Mouse (Mus musculus): ENCODE data around the gene Prkx. TPM values are rescaled to one million over a fixed set of nuclear protein-coding genes. Genes with fewer than 3 reads are reported as not detected.

Prkx gene
- 10 to 100 TPM; 11.6 to 12.1 TPM for total RNA-seq (2021)

DNA sequence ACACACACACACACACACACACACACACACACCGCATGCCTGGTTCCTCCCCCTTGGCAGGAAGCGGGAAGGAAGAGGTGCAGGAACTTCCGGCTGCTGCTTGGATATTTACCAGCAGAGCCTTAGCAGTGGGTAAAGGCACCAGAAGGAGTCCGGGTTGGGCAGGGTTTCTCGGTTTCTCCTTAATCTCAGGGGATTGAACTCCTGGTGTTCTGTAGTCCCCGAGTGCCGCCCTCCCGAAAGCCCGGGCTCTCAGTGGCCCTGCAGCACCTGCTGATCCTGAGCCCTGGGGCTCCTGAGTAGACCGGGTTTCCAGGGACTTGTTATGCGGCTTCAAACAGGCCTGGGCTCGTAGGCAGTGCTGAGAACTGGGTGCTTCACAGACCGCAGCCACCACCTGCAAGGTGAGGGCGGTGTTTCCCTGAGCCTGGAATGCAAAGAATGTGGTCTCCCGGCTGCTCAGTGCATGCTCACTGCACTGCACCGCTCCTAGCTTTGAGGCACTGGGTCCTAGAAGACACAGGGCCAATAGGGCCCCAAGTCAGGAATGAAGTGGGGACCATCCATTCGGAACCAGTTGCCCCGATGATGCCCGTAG lies at the start of gene Prkx:
Gene Prkx (minus strand): TSS at position 41 of the 598 bp plus-strand sequence.
- DNase-seq (ENCODE audit: extremely low spot score in 1 of 2, low spot score in 2 of 2): no peak
- intact Hi-C loops (cut with DNase I): no loop called here

DNA sequence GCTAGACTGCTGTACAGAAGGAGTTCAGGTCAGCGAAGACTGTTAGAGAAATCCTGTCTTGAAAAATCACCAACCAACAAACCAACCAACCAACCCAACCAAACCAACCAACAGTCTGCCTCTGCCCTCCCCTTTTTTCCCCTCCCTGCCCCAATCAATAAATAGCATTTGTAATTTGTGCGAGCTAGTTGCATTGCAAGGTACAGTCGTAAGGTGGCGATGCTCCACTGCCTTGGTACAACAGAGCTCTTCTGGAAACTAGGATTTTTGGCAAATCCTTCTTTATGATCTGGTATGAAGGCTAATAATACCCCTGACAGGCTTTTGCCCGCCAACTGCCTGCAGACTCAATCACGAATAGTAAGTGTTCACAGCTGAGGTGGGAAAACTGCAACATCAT lies 16.0 kb upstream of the Prkx start:
- DNase-seq (ENCODE audit: extremely low spot score in 1 of 2, low spot score in 2 of 2): peak in 1 of 2 experiments; percentile 13
- intact Hi-C loops (cut with DNase I): loop anchor here (5.0 kb wide), 1 partner anchor 615 kb away; no protein-coding TSS in a partner anchor

DNA sequence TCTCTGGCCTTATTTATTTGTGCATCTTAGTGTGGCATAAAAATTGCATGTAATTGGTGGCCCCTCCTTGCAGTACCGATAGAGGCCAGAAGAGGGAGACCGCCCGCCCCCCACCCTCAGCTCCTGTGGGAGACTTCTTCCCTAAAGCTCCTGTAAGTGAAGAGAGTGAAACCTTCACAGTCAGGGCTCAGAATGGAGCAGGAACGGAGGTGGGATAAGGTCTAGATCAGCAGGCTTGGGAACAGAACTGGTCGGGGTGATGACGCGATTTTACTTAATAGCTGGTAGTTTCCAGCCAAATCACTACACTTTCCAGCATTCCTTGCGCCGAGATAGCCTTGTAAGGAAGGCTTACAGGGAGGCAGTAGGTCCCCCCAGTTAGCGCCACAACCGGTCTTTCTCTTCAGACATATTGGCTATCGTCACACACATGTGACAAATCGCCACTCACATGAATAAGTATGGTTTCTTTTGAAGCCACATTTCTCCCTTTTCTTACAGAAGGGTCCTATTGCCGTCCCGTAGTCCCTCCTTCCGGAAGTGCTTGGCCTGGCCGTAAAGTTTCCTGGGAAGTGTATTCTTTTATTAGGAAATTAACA lies 14.6 kb upstream of the Prkx start:
- DNase-seq (ENCODE audit: extremely low spot score in 1 of 2, low spot score in 2 of 2): peak; percentile 31 to 60
- intact Hi-C loops (cut with DNase I): loop anchor here (5.0 kb wide), 1 partner anchor 617 kb away; no protein-coding TSS in a partner anchor

DNA sequence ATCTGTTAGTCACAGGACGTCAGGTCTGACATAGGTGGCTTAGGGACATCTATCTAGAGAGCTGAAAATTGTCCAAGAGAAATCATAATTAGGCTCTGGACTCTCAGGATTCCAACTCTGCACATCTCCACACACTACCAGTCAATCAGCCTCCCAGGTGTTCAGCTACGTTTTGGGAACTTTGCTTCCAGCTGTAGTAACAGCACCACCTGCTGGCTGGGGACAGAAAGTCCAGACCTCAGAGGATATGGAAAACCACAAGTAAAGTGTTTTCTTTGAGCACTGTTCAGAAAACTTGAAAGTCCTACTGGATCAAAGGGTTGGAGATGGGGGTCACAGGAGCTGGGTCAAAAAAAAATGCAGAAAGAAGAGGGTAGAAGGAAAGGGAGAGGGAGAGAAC lies 12.5 kb upstream of the Prkx start:
- peak in 1 of 2 experiments; percentile 34 for DNase-seq (ENCODE audit: extremely low spot score in 1 of 2, low spot score in 2 of 2)
- intact Hi-C loops (cut with DNase I): loop anchor here (5.0 to 10.0 kb wide), 2 partner anchors 66 to 1124 kb away; no protein-coding TSS in a partner anchor

DNA sequence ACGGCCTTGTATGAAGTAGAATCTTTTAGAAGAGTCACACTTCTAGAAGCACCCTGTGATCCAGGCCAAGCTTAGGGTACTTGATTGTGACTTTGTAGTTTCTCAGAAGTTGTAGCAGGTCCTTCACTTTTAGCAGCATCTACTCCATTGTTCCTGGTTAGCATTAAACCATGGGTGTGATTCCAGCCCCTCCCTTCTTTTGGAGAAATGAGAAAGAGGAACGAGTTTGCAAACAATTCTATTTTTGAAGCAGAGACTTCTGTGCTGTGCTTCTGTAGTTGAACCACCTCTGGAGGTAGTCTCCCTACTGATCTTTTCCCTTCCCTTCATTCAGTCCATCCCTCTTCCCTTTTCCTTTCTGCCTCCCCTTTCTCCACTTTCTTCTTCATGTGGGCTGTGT lies 6.2 kb upstream of the Prkx start:
- no peak for DNase-seq (ENCODE audit: extremely low spot score in 1 of 2, low spot score in 2 of 2)
- intact Hi-C loops (cut with DNase I): loop anchor here (10.0 kb wide), 1 partner anchor 1117 kb away; no protein-coding TSS in a partner anchor

DNA sequence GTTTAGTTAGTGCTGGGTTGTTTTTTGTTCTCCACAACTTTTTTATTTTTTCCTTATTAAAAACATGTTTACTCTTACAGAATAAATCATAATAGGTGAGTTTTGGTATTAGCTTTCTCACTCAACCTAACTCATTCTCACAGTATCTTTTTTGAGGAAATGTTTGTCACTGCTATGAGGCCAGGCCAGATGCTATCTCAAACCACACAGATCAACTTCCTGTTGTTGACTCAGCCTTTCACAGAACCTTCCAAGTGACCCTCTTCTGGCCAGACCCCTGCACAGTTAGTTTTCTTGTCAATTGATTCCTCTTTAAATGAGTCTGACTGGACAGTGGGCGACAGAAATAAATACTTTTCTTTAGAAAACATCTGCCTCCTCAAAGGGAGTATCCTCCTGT lies 5.5 kb upstream of the Prkx start:
- DNase-seq (ENCODE audit: extremely low spot score in 1 of 2, low spot score in 2 of 2): no peak
- intact Hi-C loops (cut with DNase I): loop anchor here (10.0 kb wide), 1 partner anchor 1117 kb away; no protein-coding TSS in a partner anchor

DNA sequence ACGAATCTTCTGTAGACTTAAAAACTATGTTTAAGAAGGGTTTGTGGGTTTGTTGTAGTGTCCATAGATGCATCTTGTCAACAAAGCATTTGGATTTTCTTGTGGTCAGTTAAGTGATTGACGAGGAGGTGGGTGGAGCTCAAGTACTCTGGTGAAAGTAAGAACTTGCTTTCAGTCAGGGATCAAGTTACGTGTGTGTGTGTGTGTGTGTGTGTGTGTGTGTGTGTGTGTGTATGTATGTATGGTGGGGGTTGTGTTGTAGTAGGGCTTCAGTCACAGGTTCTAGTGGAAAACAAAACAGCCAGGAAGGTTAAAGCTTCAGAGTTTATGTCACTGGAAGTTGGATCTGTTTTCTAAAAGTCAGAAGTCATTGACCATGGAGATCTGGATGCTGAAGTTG lies 3.5 kb upstream of the Prkx start:
- no peak for DNase-seq (ENCODE audit: extremely low spot score in 1 of 2, low spot score in 2 of 2)
- intact Hi-C loops (cut with DNase I): no loop called here

DNA sequence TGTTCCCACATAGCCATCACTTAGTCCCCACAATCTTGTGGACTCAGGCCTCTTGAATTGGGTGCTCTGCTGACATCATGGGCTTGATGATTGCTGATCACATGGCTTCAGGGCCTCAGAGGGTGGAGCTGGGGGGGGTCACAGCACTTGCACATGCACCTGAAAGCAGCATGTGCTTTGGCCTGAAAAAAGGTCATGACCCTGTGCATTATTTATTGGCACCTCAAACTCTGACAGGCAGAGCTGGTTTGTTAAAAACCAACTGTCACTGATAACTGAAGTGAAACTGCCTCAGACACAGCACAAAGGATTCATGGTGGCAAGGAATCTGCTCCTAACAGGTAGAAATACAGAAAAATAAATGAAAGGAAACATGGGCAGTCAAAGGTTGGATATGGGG lies 1.7 kb upstream of the Prkx start:
- intact Hi-C loops (cut with DNase I): no loop called here
- no peak for DNase-seq (ENCODE audit: extremely low spot score in 1 of 2, low spot score in 2 of 2)

DNA sequence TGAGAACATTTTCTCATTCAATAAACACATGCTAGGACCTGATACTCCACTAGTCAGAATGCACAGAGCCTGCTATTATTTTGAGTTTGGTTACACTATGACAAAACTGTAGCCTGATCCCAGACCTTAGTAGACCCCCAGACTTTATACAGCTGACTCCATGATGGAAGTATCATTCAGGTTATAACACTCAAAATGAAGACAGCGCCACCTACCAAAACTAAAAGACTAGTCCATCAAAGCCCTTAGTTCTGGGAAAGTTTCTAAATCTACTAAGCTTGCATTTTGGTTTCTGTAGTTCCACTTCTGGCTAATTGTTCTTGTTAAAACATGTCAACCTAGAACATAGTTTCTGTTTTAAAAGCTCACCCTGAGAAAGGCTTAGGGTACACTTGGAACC lies 838 bp upstream of the Prkx start:
- no peak for DNase-seq (ENCODE audit: extremely low spot score in 1 of 2, low spot score in 2 of 2)
- intact Hi-C loops (cut with DNase I): no loop called here

DNA sequence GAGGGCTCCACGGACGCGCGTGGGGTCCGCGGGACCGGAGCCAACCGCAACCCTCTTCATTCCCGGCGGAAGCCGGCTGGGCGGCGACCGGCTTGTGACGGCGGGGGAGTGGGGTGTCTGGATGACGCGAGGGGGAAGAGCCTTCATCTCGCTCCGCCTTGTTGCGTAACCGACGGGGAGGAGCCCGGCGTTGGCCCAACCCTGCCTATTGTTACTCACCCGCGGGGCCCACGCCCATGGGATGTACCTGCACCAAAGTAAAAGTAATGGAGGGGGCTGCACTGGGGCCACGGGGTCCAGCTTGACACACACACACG lies 262 bp downstream of the Prkx start:
- intact Hi-C loops (cut with DNase I): no loop called here
- DNase-seq (ENCODE audit: extremely low spot score in 1 of 2, low spot score in 2 of 2): peak; percentile 83 to 92

DNA sequence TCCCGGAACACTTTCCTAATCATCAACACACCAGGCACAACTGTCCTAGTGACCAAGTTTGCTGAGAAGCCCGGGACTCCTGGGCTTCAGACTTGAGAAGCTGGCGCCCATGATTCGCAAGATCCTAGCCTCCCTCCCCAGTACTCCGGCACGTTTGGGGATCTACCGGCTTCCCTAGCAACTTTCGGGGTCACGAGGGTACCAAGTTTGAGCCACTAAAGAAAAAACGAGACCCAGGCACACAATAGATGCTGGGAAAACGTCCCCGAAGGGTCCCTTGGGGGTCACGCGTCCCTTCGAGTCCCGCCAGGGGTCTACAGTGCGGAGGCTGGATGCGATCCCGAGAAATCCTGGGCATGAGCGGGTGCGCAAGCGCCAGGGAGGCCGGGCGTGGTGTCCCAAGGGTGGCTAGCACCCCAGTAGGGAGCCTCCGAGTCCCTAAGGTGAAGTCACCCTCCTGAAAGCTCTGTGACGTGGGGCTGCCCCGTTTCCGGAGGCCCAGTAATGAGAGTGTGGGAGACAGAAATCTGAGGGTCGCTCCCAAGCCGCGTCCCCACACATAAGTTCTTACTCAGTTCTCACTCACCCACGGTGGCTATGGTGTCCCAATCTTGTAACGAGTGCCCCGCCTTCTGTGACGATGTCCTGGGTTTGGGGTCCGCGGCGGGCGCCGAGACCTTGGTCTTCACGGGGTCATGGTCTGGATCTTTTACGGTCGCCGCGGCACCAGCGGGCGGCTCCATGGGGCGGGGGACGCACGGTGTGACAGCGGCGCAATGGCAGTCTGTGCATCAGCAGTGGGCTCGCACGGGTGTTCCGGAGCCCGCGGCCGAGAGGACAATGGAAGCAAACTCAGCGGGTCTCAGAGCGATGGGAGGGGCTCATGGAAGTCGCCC lies 868 bp downstream of the Prkx start:
- intact Hi-C loops (cut with DNase I): no loop called here
- DNase-seq (ENCODE audit: extremely low spot score in 1 of 2, low spot score in 2 of 2): peak in 1 of 2 experiments; percentile 41

DNA sequence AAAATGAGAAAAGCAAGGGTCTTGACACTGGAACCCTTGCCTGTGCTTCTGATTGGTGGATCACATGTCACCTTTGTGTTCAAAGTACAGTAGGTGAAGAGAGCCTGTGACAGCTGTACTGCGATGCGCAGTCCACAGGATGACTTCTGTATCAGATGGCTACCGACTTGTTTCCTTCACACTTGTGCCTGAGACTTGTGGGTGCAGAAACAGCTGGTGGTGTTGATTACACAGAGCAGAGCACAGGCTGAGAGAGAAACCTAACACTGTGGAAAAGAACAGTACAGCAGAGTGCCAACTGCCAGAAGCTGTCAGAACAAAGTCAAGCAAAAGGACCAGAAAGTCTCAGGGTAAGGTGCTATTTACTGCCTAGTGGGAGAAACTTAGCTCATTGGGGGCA lies 7.4 kb downstream of the Prkx start:
- DNase-seq (ENCODE audit: extremely low spot score in 1 of 2, low spot score in 2 of 2): no peak
- intact Hi-C loops (cut with DNase I): no loop called here

DNA sequence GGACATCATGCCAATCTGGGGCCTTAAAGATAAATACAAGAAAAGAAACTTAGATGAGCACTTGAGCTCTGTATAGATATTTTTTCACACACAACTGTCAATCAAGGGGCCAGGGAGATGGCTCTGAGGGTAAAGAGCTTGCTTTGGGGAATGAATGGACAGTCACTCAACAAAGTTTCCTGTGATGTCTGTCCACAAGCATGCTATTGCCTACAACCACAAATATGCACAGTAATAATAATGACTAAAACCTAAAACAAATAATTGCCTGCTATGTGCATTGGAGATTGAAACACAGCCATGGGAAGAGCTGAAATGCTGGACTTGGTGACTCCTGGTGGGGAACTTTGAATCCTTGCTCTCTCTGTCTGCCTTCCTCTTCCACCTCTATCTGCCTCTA lies 9.7 kb downstream of the Prkx start:
- intact Hi-C loops (cut with DNase I): no loop called here
- no peak for DNase-seq (ENCODE audit: extremely low spot score in 1 of 2, low spot score in 2 of 2)

DNA sequence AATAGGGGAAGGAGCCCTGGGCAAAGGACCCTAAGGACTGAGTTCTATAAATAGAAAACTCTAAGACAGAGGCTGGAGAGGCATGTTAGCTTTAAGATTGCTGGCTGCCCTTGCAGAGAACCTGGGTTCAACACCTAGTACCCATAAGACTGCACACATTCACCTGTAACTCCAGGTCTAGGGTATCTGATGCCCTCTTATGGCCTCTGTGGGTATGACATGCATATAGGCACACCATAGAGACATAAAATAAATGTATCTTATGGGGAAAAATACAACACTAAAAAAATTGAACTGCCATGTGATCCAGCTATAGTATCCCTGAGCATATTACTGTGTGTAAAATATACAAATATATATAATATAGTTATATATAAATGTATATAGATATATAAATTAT lies 18.3 kb downstream of the Prkx start:
- DNase-seq (ENCODE audit: extremely low spot score in 1 of 2, low spot score in 2 of 2): no peak
- intact Hi-C loops (cut with DNase I): no loop called here

DNA sequence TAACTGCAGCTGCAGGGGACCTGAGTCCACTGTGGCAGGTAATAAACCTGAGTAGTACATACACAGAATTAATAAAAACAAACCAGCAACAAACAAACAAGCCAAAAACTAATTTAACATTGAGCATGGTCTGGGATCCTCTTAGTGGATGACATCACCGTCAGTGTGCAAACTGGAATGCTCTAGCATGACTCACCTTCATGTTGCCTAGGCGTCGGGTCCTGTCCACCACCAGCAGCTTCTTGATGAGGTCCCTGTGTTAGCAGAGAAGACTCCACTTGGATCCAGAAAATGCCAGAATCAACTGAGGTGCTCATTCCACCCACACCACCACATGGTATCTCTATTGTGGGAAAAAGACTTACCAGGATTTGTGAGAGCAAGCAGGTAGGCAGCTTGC lies 30.9 kb downstream of the Prkx start:
- no peak for DNase-seq (ENCODE audit: extremely low spot score in 1 of 2, low spot score in 2 of 2)
- intact Hi-C loops (cut with DNase I): no loop called here

DNA sequence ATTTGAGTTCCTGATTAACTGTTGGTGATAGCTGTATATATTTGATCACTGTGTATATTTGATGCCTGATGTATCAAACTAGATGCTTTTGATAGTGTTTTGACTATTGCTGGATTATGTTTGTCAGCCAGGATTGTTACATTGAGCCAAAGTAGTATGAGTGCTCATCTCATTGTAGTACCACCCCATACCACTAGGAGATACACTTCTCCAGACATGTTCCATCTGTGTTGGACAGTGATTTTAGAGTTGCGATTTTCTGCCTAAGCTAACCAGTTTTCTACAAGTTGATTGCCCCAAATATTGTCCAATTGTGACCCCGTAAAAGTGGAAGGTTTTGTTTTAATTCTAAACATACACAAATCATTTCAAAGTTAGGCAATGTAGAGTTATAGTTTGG lies 51.8 kb downstream of the Prkx start:
- intact Hi-C loops (cut with DNase I): loop anchor here (5.0 kb wide), 1 partner anchor 63 kb away; no protein-coding TSS in a partner anchor
- no peak for DNase-seq (ENCODE audit: extremely low spot score in 1 of 2, low spot score in 2 of 2)

DNA sequence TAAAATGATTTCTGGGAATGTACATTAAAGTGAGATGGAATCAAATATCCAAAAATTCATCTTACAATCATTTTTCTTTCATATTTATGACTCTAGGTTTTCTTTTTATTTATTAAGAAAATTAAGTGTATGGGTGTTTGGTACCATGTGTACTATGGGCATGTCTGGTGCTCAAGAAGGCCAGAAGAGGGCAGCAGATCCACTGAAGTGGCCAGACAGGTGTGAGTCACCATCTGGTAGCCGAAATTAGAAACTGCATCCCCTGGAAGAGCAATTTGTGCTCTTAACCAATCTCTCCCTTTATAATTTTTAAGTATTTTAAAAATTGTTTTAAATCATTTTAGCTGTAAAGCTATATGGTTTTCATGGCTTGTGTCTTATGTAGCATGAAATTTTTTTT lies 54.7 kb downstream of the Prkx start:
- intact Hi-C loops (cut with DNase I): loop anchor here (5.0 kb wide), 1 partner anchor 66 kb away; no protein-coding TSS in a partner anchor
- peak in 1 of 2 experiments; percentile 24 for DNase-seq (ENCODE audit: extremely low spot score in 1 of 2, low spot score in 2 of 2)

DNA sequence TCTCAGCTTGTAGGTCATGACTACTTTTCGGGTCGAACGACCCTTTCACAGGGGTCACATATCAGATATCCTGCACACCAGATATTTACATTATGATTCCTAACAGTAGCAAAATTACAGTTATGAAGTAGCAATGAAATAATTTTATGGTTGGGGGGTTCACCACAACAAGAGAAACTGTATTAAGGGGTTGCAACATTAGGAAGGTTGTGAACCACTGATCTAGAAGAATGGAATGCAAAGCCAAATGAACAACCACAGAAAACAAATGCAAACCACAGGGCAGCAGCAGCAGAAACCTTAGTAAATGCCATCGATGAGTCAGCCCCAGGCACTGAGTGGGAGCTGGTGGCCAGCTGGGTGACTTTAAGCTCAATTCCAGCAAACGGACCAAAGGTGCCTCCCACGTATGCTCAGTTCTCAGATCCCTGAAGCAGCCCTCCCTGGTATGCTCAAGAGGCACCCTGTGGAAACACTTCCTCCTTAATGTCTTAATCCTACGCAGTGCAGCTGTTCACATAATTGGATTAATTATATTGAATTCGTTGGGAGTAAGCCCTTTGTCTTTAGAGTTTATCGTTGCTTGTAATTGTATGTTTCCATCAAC lies 62.0 kb downstream of the Prkx start:
- intact Hi-C loops (cut with DNase I): no loop called here
- no peak for DNase-seq (ENCODE audit: extremely low spot score in 1 of 2, low spot score in 2 of 2)

DNA sequence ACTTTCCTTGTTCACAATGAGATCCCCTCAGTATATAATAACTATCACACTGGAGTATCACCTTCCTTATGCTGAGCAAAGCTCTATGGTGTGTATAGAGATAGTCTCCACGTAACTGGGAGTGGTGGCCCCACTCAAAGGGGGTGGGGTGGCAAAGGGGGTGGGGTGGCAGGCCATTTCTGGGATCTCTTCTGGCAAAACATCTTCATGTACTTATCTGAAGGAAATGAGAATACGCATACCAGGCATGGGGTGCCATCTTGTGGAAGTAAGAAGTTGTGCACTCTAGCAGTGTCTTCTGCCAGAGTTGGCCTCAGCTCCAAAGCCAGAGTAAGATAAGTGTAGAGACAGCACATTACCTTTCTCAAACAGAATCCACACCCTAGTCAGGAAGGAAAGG lies 75.8 kb downstream of the Prkx start:
- peak; percentile 16 to 31 for DNase-seq (ENCODE audit: extremely low spot score in 1 of 2, low spot score in 2 of 2)
- intact Hi-C loops (cut with DNase I): loop anchor here (2.0 kb wide), 1 partner anchor 1039 kb away; no protein-coding TSS in a partner anchor
